Mouse (Mus musculus) forebrain, postnatal 0 days (tissue): ENCODE results near the gene Mroh7. TPM values are rescaled to one million over a fixed set of nuclear protein-coding genes. Genes with fewer than 3 reads are reported as not detected.

Source experiments
- ATAC-seq: fragments of 200-750 bp; cut with Nextera tagmentation; 2 replicates; pipeline ENCODE4 v1.8.0; 2017; ENCODE audit warnings: mild to moderate bottlenecking, moderate library complexity
- DNase-seq: peaks from one replicate; pipeline ENCODE4 v3.0.0-alpha.2; 2015
- H3K27ac ChIP-seq: fragments of 300-500 bp; sonication (generic); 2 replicates; pipeline ENCODE4 v1.5.1; 2014; ENCODE audit warnings: low read depth, mild to moderate bottlenecking, antibody characterized with exemption, low read length, moderate library complexity, mixed read lengths
- H3K27me3 ChIP-seq: fragments of 300-500 bp; sonication (generic); 2 replicates; pipeline ENCODE4 v1.6.1; 2014; ENCODE audit warnings: mild to moderate bottlenecking, low read length, mixed read lengths; ENCODE audit not compliant: insufficient read depth
- H3K36me3 ChIP-seq: fragments of 300-500 bp; sonication (generic); 2 replicates; pipeline ENCODE4 v1.6.1; 2014; ENCODE audit warnings: mild to moderate bottlenecking, moderate library complexity; ENCODE audit not compliant: insufficient read depth
- H3K4me1 ChIP-seq: fragments of 300-500 bp; sonication (generic); 2 replicates; pipeline ENCODE4 v1.6.1; 2014; ENCODE audit warnings: antibody characterized with exemption; ENCODE audit not compliant: insufficient read depth
- H3K4me2 ChIP-seq: fragments of 300-500 bp; sonication (generic); 2 replicates; pipeline ENCODE4 v1.6.1; 2014; ENCODE audit warnings: low read depth, mild to moderate bottlenecking, moderate library complexity
- H3K4me3 ChIP-seq: fragments of 300-500 bp; sonication (generic); 2 replicates; pipeline ENCODE4 v1.5.1; 2014; ENCODE audit warnings: low read depth, low read length, mixed read lengths
- H3K9ac ChIP-seq: fragments of 300-500 bp; sonication (generic); 2 replicates; pipeline ENCODE4 v1.6.1; 2014; ENCODE audit warnings: mild to moderate bottlenecking
- H3K9me3 ChIP-seq: fragments of 300-500 bp; sonication (generic); 2 replicates; pipeline ENCODE4 v1.6.1; 2016; ENCODE audit warnings: low read length
- CTCF ChIP-seq: sonication (generic); IDR thresholded peaks from 2 replicates; pipeline ENCODE4 v1.5.1; 2016; ENCODE audit warnings: antibody characterized with exemption, control low read depth, low read depth
- WGBS: fragments of 180-500 bp; shearing (Covaris S2); extraction: QIAGEN DNeasy Blood & Tissue Kit; methylation state at CpG from one replicate; pipeline ENCODE4 v1.1.7; 2014; 5-methylcytosine and 5-hydroxymethylcytosine counted together
- polyA plus RNA-seq: library from polyadenylated mRNA; unstranded; fragments of >200 nt; fragmentation: Nextera tagmentation; extraction: Ambion mirVana; gene quantifications from 2 replicates; pipeline ENCODE4 v1.2.1, GENCODE M21; 2015
- total RNA-seq: library from RNA; depleted of rRNA; stranded (reverse); fragments of >200 nt; gene quantifications from 2 replicates; pipeline ENCODE4 v1.2.3, GENCODE M21; 2014

Mroh7 gene
- total and polyA plus RNA-seq, 2 experiments from 2014 or later, result 0.71 to 0.95 TPM

- Histone ChIP-seq H3K9ac (no peak within 1 kb of the TSS), H3K4me1 (no peaks in the 10 kb centered on the region), H3K36me3 (no peaks in the 10 kb centered on the region), H3K27me3 (no peaks in the 10 kb centered on the region), H3K27ac (no peak within 1 kb of the TSS), H3K4me2 (no peak within 1 kb of the TSS), H3K9me3 (no peaks in the 10 kb centered on the region), H3K4me3 (no peak within 1 kb of the TSS)
- WGBS, result 66% methylated on average over 4 of the region's 4 CpGs
- no peak for TF ChIP-seq CTCF
- DNase-seq, result no peak
- ATAC-seq, result no peak
These were observed 2.9 kb upstream of the Mroh7 start, which contains the start of gene Fam151a for GRCm38 (mm10) chr4:106733636-106734035. Gene Fam151a (plus strand): TSS chr4:106733889.

- DNase-seq, result no peak
- ATAC-seq, result no peak
- TF ChIP-seq CTCF, result no peak
- Histone ChIP-seq H3K4me2 (no peak overlapping the region), H3K36me3 (no peaks in the 10 kb centered on the region), H3K9ac (no peak overlapping the region), H3K27ac (no peak overlapping the region), H3K4me3 (no peak overlapping the region), H3K27me3 (no peaks in the 10 kb centered on the region), H3K4me1 (no peaks in the 10 kb centered on the region), H3K9me3 (no peaks in the 10 kb centered on the region)
- 69% methylated on average over 4 of the region's 4 CpGs for WGBS
These were observed 10.1 kb downstream of the Mroh7 start for GRCm38 (mm10) chr4:106720631-106721030.

DNA sequence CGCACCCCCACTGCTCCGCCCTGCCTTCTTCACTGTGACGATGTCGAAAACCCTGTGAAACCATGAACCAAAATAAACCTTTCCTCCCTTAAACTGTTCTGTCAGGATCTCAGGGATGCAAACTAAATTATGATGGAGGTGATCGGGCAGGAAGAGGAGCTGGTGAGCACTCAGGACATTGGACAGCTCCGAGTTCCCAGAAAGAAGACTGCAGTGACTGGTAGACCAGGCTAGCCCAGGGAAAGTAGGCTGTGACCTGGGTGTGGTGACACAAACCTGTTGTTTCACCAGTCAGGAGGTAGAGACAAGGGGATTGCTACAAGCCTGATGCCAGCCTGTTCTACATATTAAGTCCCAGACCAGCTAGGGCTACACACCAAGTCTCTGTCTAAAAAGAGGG, 17.1 kb downstream of the Mroh7 start:
- WGBS, result 92% methylated on average over 6 of the region's 6 CpGs
- no peak overlapping the region for H3K27ac ChIP-seq

GRCm38 (mm10) chr4:106708408-106708807, 22.3 kb downstream of the Mroh7 start:
- TF ChIP-seq CTCF, result peak; percentile 96
- Histone ChIP-seq H3K27ac (no peak overlapping the region), H3K4me2 (peak overlapping the region; percentile 33; the same call in 1 of the 2 replicates), H3K9me3 (no peaks in the 10 kb centered on the region), H3K4me1 (peaks cover 19% of the 10 kb centered on the region), H3K9ac (peak overlapping the region; percentile 14; the same call in 1 of the 2 replicates), H3K36me3 (no peaks in the 10 kb centered on the region), H3K4me3 (no peak overlapping the region), H3K27me3 (no peaks in the 10 kb centered on the region)
- 2% methylated on average over 8 of the region's 8 CpGs for WGBS
- DNase-seq (peak; percentile 82), ATAC-seq (peak; percentile 56)

More for the DNA sequence above, 17.1 kb downstream of the Mroh7 start:
- Histone ChIP-seq H3K27me3 (no peaks in the 10 kb centered on the region), H3K36me3 (no peaks in the 10 kb centered on the region), H3K9me3 (no peaks in the 10 kb centered on the region), H3K4me3 (no peak overlapping the region), H3K4me2 (no peak overlapping the region), H3K4me1 (no peaks in the 10 kb centered on the region), H3K9ac (no peak overlapping the region)
- no peak for TF ChIP-seq CTCF
- ATAC-seq (no peak), DNase-seq (no peak)

DNA sequence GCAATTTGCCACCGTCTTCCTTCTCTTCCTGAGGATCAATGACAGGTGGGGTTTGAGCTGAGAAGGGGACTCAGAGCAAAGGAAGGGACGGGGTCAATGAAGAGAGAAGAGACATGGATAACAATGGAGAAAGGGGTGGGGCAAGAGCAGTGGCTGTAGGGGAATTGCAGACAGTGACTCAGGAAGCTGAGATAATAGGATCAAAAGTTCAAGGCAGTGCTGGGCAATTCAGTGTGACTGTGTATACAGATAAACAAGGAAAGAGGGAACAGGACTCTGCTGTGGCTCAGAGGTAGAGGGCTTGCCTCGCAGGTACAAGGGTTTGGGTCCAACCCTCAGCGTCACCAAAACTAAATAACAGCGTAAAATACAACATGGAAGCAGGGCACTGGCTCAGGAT, 22.8 kb downstream of the Mroh7 start:
- ATAC-seq (no peak), DNase-seq (no peak)

DNA sequence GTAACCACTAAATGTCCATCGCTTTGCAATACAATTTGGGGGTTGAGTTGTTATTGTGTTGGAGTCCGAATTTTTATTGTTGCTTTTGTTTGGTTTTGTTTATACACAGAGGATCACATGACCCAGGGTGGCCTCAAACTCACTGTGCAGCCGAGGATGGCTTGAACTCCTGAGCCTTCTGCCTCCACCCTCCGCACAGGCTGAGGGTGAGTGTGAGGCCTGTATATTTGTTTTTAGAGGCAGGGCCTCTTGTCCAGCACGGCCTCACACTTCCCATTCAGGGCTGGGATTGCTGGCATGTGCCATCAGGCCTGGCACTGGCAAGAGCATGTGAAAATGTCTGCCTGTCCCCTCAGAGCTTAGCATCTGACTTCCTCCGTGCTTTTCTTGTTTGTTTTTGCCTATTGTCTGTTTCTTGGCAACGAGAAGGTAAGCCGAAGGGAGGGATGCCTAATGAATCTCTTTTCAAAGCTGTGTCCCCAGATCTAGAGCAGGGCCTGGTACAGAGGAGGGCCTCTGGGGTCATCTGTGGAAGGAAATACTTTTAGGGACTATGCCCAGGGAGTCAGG, 25.5 kb downstream of the Mroh7 start:
- WGBS, result 17% methylated on average over 8 of the region's 8 CpGs
- H3K9ac ChIP-seq, result peak overlapping the region; percentile 28; the same call in 1 of the 2 replicates
- 0 out of 2 replicates have a peak, but pooled peaks have one; percentile 12 for ATAC-seq

More for the DNA sequence above, 22.8 kb downstream of the Mroh7 start:
- Histone ChIP-seq H3K9me3 (no peaks in the 10 kb centered on the region), H3K9ac (no peak overlapping the region), H3K4me1 (peaks cover 19% of the 10 kb centered on the region), H3K36me3 (no peaks in the 10 kb centered on the region), H3K27ac (no peak overlapping the region), H3K4me3 (no peak overlapping the region), H3K4me2 (peak overlapping the region; percentile 33; the same call in 1 of the 2 replicates), H3K27me3 (no peaks in the 10 kb centered on the region)
- 39% methylated on average over 5 of the region's 5 CpGs for WGBS
- no peak for TF ChIP-seq CTCF

DNA sequence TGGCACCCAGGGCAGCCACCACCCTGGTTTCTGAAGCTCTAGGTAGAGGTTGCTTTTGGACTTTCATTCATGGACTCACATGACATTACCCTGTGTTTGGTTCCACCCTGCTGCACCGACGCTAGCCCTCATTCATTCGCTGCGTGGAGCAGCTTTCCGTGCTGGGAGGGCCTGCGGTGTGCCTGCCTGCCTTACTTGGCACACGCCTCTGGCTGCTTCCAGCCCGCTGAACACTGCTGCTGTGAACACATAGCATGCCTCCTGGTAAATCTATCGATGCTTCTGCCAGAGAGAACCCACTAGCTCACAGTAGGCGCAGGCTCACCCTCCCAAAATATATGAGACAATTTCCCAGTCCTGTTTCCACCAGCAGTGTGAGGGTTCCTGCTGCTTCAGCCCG, 26.3 kb downstream of the Mroh7 start:
- peak; percentile 77 for DNase-seq
- Histone ChIP-seq H3K36me3 (no peaks in the 10 kb centered on the region), H3K27ac (peak overlapping the region; percentile 80), H3K27me3 (no peaks in the 10 kb centered on the region), H3K4me1 (peaks cover 36% of the 10 kb centered on the region), H3K9me3 (no peaks in the 10 kb centered on the region), H3K4me3 (no peak overlapping the region), H3K4me2 (no peak overlapping the region), H3K9ac (peak overlapping the region; percentile 22; the same call in 1 of the 2 replicates)
- no peak for TF ChIP-seq CTCF
- ATAC-seq, result peak; percentile 70
- 20% methylated on average over 11 of the region's 11 CpGs for WGBS

More for the DNA sequence above, 25.5 kb downstream of the Mroh7 start:
- Histone ChIP-seq H3K27me3 (no peaks in the 10 kb centered on the region), H3K4me3 (no peak overlapping the region), H3K4me1 (peaks cover 32% of the 10 kb centered on the region), H3K36me3 (no peaks in the 10 kb centered on the region), H3K9me3 (no peaks in the 10 kb centered on the region), H3K27ac (peak overlapping the region; percentile 80), H3K4me2 (no peak overlapping the region)
- DNase-seq, result peak; percentile 38
- TF ChIP-seq CTCF, result no peak
